Mouse (Mus musculus) hindbrain, embryonic 14.5 days (tissue): ENCODE measurements around the gene Gm10642. TPM values are rescaled to one million over a fixed set of nuclear protein-coding genes. Genes with fewer than 3 reads are reported as not detected.

Experiments
- ATAC-seq: fragments of 200-750 bp; cut with Nextera tagmentation; 2 replicates; pipeline ENCODE4 v1.8.0; 2017; ENCODE audit warnings: moderate number of reproducible peaks, mild to moderate bottlenecking, moderate TSS enrichment, moderate library complexity; ENCODE audit not compliant: low FRiP score
- DNase-seq: peaks from one replicate; pipeline ENCODE4 v3.0.0-alpha.2; 2015; ENCODE audit warnings: low spot score
- H3K27ac ChIP-seq: fragments of 300-500 bp; sonication (generic); 2 replicates; pipeline ENCODE4 v1.5.1; 2014; ENCODE audit warnings: mild to moderate bottlenecking, moderate library complexity
- H3K27me3 ChIP-seq: fragments of 300-500 bp; sonication (generic); 2 replicates; pipeline ENCODE4 v1.6.1; 2014; ENCODE audit warnings: mild to moderate bottlenecking, low read length, mixed read lengths; ENCODE audit not compliant: control insufficient read depth, insufficient read depth
- H3K36me3 ChIP-seq: fragments of 300-500 bp; sonication (generic); replicated peaks from 2 replicates; pipeline ENCODE4 v1.6.1; 2014; ENCODE audit not compliant: control insufficient read depth, insufficient read depth
- H3K4me1 ChIP-seq: fragments of 300-500 bp; sonication (generic); replicated peaks from 2 replicates; pipeline ENCODE4 v1.6.1; 2014; ENCODE audit warnings: antibody characterized with exemption, low read length, mixed read lengths; ENCODE audit not compliant: control insufficient read depth, insufficient read depth
- H3K4me2 ChIP-seq: fragments of 300-500 bp; sonication (generic); replicated peaks from 2 replicates; pipeline ENCODE4 v1.6.1; 2014; ENCODE audit warnings: mild to moderate bottlenecking, moderate library complexity
- H3K4me3 ChIP-seq: fragments of 300-500 bp; sonication (generic); replicated peaks from 2 replicates; pipeline ENCODE4 v1.5.1; 2014; ENCODE audit warnings: mild to moderate bottlenecking, low read length
- H3K9ac ChIP-seq: fragments of 300-500 bp; sonication (generic); 2 replicates; pipeline ENCODE4 v1.6.1; 2014
- H3K9me3 ChIP-seq: fragments of 300-500 bp; sonication (generic); 2 replicates; pipeline ENCODE4 v1.6.1; 2016; ENCODE audit warnings: low read length; ENCODE audit not compliant: control insufficient read depth
- WGBS: fragments of 180-500 bp; shearing (Covaris S2); extraction: QIAGEN DNeasy Blood & Tissue Kit; methylation state at CpG from one replicate; pipeline ENCODE4 v1.1.7; 2014; 5-methylcytosine and 5-hydroxymethylcytosine counted together
- polyA plus RNA-seq: library from polyadenylated mRNA; unstranded; fragments of >200 nt; fragmentation: Nextera tagmentation; extraction: Ambion mirVana; gene quantifications from 2 replicates; pipeline ENCODE4 v1.2.1, GENCODE M21; 2014

The Gm10642 gene
- polyA plus RNA-seq, 1 experiment from 2014 or later = 1.0 TPM

DNA sequence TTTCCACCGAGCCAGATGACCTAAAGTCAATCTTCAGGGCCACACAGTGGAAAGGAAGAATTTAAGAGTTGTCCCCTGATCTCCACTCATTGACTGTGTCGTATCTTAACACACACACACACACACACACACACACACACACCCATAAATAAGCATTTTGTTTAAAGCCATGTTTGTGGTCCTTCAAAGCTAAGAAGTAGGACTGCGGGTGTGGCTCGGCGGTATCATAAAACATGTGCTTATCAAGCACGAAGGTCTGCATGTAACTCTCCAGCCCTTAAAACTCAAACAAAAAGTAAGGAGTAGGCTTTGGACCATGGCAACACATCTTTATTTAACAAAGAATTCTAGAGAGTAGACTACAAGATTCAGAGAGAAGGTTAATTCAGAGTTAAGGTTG, 14.3 kb downstream of the Gm10642 start:
- ATAC-seq (no peak), DNase-seq (no peak)
- H3K9ac ChIP-seq = no peak overlapping the region
- H3K4me1 ChIP-seq = no peaks in the 10 kb centered on the region
- no peak overlapping the region for H3K27ac ChIP-seq
- no peak overlapping the region for H3K4me2 ChIP-seq
- no peaks in the 10 kb centered on the region for H3K27me3 ChIP-seq
- no peaks in the 10 kb centered on the region for H3K9me3 ChIP-seq
- H3K4me3 ChIP-seq = no peak overlapping the region
- 92% methylated on average over 6 of the region's 6 CpGs for WGBS
- no peaks in the 10 kb centered on the region for H3K36me3 ChIP-seq

DNA sequence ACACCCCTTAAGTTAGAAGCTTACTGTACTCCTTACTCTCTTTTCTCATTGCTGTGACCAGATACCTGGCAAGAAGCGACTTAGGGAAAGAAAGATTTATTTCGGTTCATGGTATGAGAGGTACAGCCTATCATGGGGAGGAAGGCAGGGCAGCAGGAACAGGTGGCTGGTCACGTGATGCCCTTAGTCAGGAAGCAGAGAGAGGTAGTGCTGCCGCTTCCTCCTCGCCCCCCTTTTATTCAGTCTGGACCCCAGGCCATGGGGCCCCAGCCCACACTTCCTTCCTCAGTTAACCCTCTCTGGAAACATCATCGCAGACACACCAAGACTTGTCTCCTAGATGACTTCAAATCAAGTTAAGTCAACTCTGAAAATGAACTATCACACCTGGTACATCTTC, 15.2 kb downstream of the Gm10642 start:
- no peaks in the 10 kb centered on the region for H3K4me1 ChIP-seq
- no peaks in the 10 kb centered on the region for H3K9me3 ChIP-seq
- 74% methylated on average over 6 of the region's 6 CpGs for WGBS
- no peak overlapping the region for H3K4me3 ChIP-seq
- no peaks in the 10 kb centered on the region for H3K36me3 ChIP-seq
- ATAC-seq = no peak
- no peak overlapping the region for H3K27ac ChIP-seq
- no peak overlapping the region for H3K4me2 ChIP-seq
- no peaks in the 10 kb centered on the region for H3K27me3 ChIP-seq
- no peak for DNase-seq
- H3K9ac ChIP-seq = no peak overlapping the region

DNA sequence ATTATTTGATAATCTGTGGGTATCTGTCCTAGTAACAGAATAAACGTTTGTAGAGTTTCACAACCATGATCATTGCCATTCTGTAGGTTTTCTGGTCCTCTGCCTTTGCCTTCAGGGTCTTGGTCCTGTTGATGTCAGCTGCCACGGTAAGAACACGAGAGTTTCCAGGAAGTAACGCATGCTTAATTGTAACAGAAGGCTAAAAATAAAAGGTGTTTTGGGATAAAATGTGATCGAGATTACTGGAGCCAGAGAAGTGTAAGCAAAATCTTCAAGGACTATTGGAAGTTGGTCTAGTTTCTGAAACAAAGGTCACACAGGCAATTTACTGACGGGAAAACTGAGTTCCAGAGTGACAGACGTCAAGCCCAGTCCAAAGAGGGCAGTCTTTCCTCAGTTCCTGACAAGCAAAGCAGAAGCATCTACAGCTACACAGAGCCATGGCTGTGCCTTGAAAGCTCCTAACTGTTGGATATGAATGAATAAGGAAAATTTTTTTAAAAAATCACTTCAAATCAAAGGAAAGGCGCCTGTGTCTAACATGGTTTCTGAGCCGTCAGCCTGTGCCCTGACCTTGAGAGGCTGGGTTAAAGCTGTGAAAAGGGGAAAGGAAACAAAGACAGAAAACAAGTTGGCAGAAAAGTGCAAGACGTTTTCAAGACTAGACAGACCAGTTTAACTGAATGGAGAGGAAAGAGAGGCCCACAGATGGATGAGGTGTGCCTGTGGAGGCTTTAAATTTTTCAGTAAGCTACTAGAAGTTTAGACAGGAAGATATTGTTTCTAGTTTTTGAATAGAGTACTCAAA, 15.9 kb downstream of the Gm10642 start:
- Histone ChIP-seq H3K4me1 (no peaks in the 10 kb centered on the region), H3K4me2 (no peak overlapping the region), H3K27me3 (no peaks in the 10 kb centered on the region), H3K9me3 (no peaks in the 10 kb centered on the region), H3K36me3 (no peaks in the 10 kb centered on the region), H3K4me3 (no peak overlapping the region), H3K9ac (no peak overlapping the region), H3K27ac (no peak overlapping the region)
- 55% methylated on average over 10 of the region's 10 CpGs for WGBS
- no peak for ATAC-seq
- DNase-seq = no peak

DNA sequence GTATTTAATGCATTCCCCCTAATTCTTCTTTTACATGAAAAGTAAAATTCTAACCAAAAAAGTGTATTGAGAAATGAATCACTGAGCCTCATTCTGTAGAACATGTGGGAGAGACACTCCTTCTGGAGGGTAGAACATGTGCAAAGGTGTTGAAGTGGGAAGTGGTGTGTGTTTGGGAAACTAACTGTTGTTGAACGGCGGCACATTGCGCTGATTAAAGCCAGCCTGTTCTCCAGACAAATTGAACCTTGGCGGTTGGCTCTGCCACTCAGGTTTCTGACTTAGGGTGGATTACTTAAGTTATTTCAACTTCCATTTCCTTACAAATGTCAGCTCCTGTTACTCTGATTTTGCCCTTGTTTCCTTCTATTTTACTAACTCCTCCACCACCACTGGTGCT, 17.6 kb downstream of the Gm10642 start:
- Histone ChIP-seq H3K4me1 (no peaks in the 10 kb centered on the region), H3K4me2 (no peak overlapping the region), H3K36me3 (no peaks in the 10 kb centered on the region), H3K27me3 (no peaks in the 10 kb centered on the region), H3K9ac (no peak overlapping the region), H3K4me3 (no peak overlapping the region), H3K27ac (no peak overlapping the region), H3K9me3 (no peaks in the 10 kb centered on the region)
- DNase-seq = no peak
- no peak for ATAC-seq
- 95% methylated on average over 4 of the region's 4 CpGs for WGBS

DNA sequence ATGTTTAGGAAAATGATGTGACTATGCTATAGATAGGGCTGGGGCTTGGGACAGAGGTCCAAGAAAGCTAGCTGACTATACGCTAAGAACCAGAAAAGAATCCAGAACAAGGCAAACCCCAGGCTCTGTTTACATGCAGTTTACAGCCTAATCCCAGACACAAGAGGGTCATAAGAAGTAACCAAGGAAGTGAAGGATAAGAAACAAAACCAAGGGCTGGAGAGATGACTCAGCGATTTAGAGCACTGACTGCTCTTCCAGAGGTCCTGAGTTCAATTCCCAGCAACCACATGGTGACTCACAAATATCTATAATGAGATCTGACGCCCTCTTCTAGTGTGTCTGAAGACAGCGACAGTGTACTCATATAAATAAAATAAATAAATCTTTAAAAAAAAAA, 19.1 kb downstream of the Gm10642 start:
- H3K9ac ChIP-seq = no peak overlapping the region
- no peaks in the 10 kb centered on the region for H3K9me3 ChIP-seq
- H3K27ac ChIP-seq = no peak overlapping the region
- ATAC-seq (no peak), DNase-seq (no peak)
- no peaks in the 10 kb centered on the region for H3K36me3 ChIP-seq
- H3K4me2 ChIP-seq = no peak overlapping the region
- WGBS = 89% methylated on average over 4 of the region's 4 CpGs
- peaks cover 2% of the 10 kb centered on the region; the same call in 1 of the 2 replicates for H3K4me1 ChIP-seq
- no peak overlapping the region for H3K4me3 ChIP-seq
- no peaks in the 10 kb centered on the region for H3K27me3 ChIP-seq

DNA sequence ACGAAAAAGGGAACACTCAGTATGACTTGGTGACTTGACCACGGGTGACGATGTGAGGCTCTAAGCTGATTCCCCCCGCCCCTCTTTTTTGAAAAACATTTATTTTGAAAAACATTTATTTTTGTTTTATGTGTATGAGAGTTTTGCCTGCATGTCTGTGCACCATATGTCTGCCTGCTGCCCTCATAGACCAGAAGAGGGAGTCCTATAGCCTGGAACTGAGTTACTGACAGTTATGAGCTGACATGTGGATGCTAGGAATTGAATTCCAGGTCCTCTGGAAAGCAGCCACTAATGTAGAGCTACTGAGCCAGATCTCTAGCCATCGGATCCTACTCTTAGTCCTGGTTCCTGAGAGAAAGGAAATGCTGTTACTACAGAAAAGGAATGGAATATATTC, 19.9 kb downstream of the Gm10642 start:
- no peak for ATAC-seq

DNA sequence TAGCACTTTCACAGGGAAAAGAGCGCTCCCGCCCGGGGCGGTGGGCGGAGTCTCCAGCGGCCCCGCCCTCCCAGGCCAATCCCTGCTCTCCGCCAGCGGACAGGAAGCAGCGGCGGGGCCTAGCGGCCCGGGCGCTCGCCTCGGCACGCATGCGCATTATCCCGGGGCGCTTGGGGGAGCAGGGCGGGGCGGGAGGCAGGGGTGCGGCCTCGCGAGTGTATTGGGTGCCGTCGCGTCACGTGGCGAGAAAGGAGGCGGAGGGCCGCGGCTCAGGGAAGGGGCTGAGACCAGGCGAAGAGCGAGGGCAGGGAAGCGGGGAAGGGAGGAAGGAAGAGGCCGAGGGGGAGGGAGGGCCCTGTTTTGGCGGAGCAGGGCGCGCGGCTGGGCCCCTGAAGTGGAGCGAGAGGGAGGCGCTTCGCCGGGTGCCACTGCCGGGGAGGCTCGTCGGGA, 22.7 kb downstream of the Gm10642 start, which contains the start of gene Adam10:
Gene Adam10 (plus strand): TSS at position 316 of the 450 bp plus-strand sequence.
- H3K4me1 ChIP-seq = peaks cover 32% of the 10 kb centered on the region
- no peaks in the 10 kb centered on the region for H3K9me3 ChIP-seq
- H3K27ac ChIP-seq = peak within 1 kb of the TSS; percentile 98
- ATAC-seq (peak; percentile 100), DNase-seq (peak; percentile 99)
- H3K27me3 ChIP-seq = no peaks in the 10 kb centered on the region
- H3K4me2 ChIP-seq = peak within 1 kb of the TSS; percentile 79
- H3K4me3 ChIP-seq = peak within 1 kb of the TSS; percentile 98
- no peaks in the 10 kb centered on the region for H3K36me3 ChIP-seq
- H3K9ac ChIP-seq = peak within 1 kb of the TSS; percentile 93
- 1% methylated on average over 47 of the region's 48 CpGs for WGBS

More for the DNA sequence above, 19.9 kb downstream of the Gm10642 start:
- Histone ChIP-seq H3K4me3 (no peak overlapping the region), H3K9me3 (no peaks in the 10 kb centered on the region), H3K9ac (no peak overlapping the region), H3K4me2 (no peak overlapping the region), H3K4me1 (peaks cover 10% of the 10 kb centered on the region), H3K36me3 (no peaks in the 10 kb centered on the region), H3K27ac (no peak overlapping the region), H3K27me3 (no peaks in the 10 kb centered on the region)
- WGBS = 86% methylated on average over 5 of the region's 5 CpGs
- no peak for DNase-seq

DNA sequence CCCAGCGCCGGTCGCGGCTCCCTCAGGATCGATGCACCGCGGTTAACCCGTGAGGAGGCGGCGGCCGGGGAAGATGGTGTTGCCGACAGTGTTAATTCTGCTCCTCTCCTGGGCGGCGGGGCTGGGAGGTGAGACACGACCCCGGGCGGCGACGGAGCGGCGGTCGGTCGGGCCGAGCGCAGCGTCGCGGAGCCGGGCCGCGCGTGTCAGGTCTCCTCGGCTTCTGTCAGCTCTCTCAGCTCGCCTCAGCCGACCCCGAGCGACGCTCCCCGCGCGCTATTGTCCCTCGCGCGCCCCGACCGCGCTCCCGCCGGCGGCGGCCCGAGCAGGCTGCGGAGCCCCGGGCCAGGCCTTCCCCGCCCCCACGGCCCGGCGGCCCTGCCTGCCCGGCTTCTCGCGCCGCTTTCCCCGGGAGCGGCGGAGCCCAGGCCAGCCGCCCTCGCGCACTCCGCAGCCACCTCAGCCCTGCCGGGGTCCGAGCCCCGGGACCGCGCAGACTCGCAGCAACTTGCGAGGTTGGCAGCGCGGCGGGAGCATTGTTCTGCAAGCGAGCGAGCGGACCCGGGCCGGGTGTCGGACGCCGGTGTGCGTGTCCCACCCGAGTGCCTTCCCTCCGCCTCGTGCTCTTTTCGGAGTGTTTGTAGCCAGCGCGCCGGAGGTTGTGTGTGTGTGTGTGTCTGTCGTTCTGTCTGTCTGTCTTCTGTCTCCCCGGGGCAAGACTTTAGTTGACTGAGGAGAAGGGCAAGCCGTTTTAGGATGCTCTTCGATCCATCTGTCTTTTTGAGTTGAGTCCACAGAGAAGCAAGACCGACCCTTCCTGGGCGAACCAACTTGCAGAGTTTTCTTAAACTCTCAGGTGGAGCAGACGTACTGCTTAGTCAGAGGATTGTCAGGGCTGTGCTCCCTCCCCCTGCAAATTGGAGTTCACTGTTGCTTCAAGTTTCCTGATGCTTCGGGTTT, 23.4 kb downstream of the Gm10642 start:
- H3K9me3 ChIP-seq = no peaks in the 10 kb centered on the region
- DNase-seq (peak; percentile 43), ATAC-seq (no peak; the same call in 1 of the 2 replicates)
- under 1% methylated on average over 90 of the region's 103 CpGs for WGBS
- peak overlapping the region; percentile 98 for H3K27ac ChIP-seq
- peak overlapping the region; percentile 98 for H3K4me3 ChIP-seq
- no peaks in the 10 kb centered on the region for H3K27me3 ChIP-seq
- peaks cover 32% of the 10 kb centered on the region for H3K4me1 ChIP-seq
- H3K36me3 ChIP-seq = no peaks in the 10 kb centered on the region
- peak overlapping the region; percentile 93 for H3K9ac ChIP-seq
- peak overlapping the region; percentile 79 for H3K4me2 ChIP-seq

DNA sequence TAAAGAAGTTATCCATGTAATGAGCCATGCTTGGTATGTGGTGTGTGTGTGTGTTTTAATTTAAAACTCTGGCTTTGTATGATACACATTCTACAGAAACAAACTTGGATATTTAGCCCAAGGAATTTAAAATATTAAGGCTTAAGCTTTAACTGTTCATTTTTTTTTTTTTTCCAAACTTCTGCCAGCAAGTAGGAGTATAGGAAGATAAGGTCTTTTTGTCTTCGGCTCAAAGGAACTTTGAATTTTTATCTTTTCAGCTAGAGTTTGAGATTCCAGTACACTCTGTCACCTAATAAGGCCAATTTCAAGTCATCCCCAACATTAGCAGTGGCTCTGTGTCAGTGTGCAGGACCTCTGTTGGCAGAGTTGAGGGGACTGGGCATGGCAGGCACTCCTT, 26.2 kb downstream of the Gm10642 start:
- 81% methylated on average over 1 of the region's 1 CpGs for WGBS
- DNase-seq (no peak), ATAC-seq (no peak)
- no peaks in the 10 kb centered on the region for H3K36me3 ChIP-seq
- no peak overlapping the region for H3K27ac ChIP-seq
- H3K4me2 ChIP-seq = no peak overlapping the region
- no peaks in the 10 kb centered on the region for H3K9me3 ChIP-seq
- peaks cover 32% of the 10 kb centered on the region for H3K4me1 ChIP-seq
- H3K27me3 ChIP-seq = no peaks in the 10 kb centered on the region
- no peak overlapping the region for H3K4me3 ChIP-seq
- no peak overlapping the region for H3K9ac ChIP-seq
